Mouse (Mus musculus) lung, postnatal 0 days (tissue): ENCODE results near the gene Gtdc1.

Experiments used
- CTCF ChIP-seq: IDR thresholded peaks from 2 replicates; pipeline ENCODE4 v1.5.1; 2016; ENCODE audit warnings: antibody characterized with exemption, mild to moderate bottlenecking
- EP300 ChIP-seq: IDR thresholded peaks from 2 replicates; pipeline ENCODE4 v1.6.1; 2016; ENCODE audit warnings: antibody characterized with exemption, mild to moderate bottlenecking, control low read depth

DNA sequence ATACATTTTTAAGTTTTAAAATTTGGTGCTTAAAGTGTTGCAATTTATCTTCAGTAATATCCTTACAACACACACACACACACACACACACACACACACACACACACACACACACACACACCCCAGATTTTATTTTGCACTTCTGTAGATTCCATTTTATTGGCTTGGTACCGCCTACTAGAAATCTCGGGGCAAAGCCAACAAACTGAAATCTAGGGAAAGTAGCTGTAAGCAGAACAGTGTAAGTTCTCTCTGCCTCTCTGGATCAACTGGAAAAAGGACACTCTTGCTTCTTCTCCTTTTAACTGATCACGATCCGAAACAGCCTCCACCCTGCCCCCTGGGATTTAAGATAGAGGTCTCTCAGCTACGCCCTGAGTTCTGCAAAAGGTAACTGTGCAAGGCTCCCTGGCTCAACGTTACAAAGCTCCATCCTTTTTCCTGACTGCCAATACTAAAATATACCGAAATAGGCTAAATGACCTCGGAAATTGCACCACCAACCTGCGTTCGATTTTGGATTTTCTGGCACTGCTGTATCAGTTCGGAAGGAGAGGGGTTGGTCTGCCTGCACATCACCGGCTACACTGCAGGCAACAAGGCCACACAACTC, 369.7 kb downstream of the Gtdc1 start:
- no peak for TF ChIP-seq EP300
- TF ChIP-seq CTCF: no peak
